Mouse (Mus musculus): ENCODE results near the gene Cercam. TPM values are rescaled to one million over a fixed set of nuclear protein-coding genes. Genes with fewer than 3 reads are reported as not detected.
A peak's percentile ranks its signal among the peaks of the same experiment; 100 is the strongest.

Gene Cercam
- total RNA-seq, 2 experiments from 2014 or later: 5.9 to 8.6 TPM

DNA sequence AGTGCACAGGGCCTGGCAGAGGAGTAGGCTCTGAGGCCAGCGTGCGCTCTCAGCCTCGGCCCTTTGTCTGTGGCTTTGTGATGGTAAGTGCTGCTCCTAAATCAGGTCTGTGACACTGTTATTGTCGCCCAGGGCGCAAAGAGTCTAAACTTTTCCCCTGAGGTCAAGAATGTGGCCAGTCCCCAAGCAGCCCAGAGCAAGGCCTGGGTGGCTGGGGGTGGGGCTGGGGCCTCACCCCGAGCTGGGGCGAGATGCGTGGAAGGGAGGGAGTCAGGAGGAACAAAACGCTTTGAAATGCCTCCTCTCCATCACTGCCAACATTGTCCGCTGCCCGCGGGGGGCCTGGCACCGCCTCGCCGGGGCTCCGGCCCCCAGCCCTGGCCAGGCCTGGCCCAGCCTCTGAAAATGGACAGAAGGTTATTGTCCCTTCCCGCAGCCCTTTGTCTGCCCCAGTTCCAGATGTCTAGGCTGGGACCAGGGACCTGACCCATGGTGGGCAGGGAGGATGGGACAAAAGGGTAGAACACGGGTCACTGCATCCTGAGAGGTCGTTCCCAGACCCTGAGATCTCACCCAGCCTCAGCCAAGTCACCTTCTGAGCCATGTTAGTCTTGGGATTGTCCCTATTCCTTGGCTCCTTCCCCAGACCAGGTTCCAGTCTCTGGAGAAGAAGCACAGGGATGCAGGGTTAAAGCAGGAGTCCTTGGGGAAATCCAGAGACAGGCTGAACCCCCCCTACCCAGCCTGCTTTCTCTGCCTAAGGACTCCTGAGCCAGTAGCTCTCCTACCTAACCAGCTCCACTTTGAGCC is 12.3 kb upstream of the Cercam start:
- TF ChIP-seq CTCF (IDR thresholded peaks at IDR 0.05): no peak
- peak overlapping the region; percentile 74 for H3K27ac ChIP-seq
- intact Hi-C loops (cut with DNase I): no loop called here
- DNase-seq (ENCODE audit: extremely low spot score in 1 of 2, low spot score in 2 of 2): peak in 1 of 2 experiments; percentile 42
- no peak overlapping the region for H3K4me3 ChIP-seq

GRCm38 (mm10) chr2:29857341-29857740 is 11.6 kb upstream of the Cercam start:
- no peak for DNase-seq (ENCODE audit: extremely low spot score in 1 of 2, low spot score in 2 of 2)
- intact Hi-C loops (cut with DNase I): no loop called here
- TF ChIP-seq CTCF (IDR thresholded peaks at IDR 0.05): no peak; the same call in 1 of the 2 replicates

DNA sequence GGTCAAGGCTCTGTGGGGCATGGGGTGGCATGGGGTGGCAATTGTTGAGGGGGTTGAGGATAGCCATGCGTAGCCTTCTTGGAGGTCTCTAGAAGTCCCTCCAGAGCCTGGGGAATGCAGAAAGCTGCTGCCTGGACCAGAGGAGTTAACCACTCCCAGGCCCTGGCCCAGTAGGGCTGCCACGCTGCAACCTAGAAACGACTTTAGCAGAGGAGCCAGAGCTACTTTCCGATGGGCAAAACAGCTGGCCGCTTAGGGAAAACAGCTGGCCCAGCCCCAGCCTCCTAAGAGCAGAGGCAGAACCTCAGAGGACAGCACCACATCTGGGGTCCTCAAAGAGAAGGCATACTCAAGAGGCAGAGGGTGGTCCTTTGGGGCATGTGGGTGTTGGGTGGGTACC is 11.0 kb upstream of the Cercam start:
- DNase-seq (ENCODE audit: extremely low spot score in 1 of 2, low spot score in 2 of 2): no peak
- no peak for TF ChIP-seq CTCF (IDR thresholded peaks at IDR 0.05)
- H3K4me3 ChIP-seq: no peak overlapping the region
- intact Hi-C loops (cut with DNase I): no loop called here
- H3K27ac ChIP-seq: peak overlapping the region; percentile 74; the same call in 1 of the 2 replicates

More at GRCm38 (mm10) chr2:29857341-29857740, 11.6 kb upstream of the Cercam start:
- peak overlapping the region; percentile 74; the same call in 1 of the 2 replicates for H3K27ac ChIP-seq
- no peak overlapping the region for H3K4me3 ChIP-seq

- intact Hi-C loops (cut with DNase I): loop anchor here (1.0 kb wide), 1 partner anchor 42 kb away; no protein-coding TSS in a partner anchor
- peak; percentile 83 for TF ChIP-seq CTCF (IDR thresholded peaks at IDR 0.05)
- H3K27ac ChIP-seq: peak overlapping the region; percentile 25; the same call in 1 of the 2 replicates
- DNase-seq (ENCODE audit: extremely low spot score in 1 of 2, low spot score in 2 of 2): no peak
- H3K4me3 ChIP-seq: no peak overlapping the region
These were observed 10.1 kb upstream of the Cercam start for GRCm38 (mm10) chr2:29858748-29859473.

DNA sequence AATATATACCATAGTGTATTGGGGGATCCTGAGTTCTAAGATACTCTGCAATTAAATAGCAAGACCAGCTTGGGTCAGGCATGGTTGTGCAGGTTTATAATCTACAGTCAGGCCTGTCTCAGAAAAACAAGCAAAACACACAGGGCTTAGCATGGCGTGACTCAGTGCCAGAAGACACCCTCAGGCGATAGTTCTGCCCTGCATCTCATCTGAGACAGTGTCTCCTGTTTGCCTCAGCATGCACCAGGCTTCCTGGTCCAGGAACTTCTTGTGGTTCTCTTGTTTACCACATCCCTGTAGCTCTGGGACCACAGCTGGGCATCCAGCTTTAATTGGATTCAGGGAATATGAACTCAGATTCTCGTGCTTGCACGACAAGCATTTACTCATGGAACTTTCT is 3.8 kb upstream of the Cercam start:
- Histone ChIP-seq H3K4me3 (no peak overlapping the region), H3K27ac (no peak overlapping the region)
- intact Hi-C loops (cut with DNase I): no loop called here
- TF ChIP-seq CTCF (IDR thresholded peaks at IDR 0.05): no peak
- no peak for DNase-seq (ENCODE audit: extremely low spot score in 1 of 2, low spot score in 2 of 2)

DNA sequence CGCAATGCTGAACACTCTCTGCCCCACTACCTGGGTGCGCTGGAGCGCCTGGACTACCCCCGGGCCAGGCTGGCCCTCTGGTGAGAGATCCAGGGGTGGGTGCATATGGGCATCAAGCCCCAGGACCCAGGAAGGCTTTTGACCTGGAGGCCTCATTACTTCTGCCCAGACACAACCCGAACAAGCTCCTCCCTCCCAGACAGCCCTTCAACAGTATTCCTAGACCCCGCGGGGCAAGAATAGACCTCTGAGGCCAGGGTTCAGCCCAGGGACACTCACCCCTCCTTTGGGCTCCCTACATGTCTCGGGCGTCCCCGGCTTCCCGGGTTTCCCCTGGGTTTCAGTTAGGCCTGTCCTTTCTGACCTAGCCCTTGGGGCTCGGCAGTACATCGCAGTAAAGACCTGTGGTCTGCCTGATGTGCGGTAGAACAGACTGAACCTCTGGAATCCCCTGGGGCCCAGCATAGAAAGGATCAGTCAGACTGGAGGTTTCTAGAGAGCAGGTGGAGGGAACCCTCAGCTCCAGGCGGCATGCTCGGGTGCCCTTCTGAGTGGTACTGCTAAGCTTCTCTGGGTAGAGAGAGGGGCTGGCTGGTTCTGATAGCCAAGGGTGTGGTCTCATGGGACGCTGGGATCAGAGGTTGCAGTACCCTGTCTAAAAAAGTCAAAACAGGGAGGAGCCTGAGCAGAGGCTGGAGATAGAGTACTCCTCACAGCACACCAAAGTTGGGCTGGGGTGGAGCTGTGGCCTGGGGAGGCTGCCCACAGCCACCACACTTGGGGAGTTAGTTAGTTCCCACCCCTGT is 885 bp downstream of the Cercam start:
- intact Hi-C loops (cut with DNase I): loop anchor here (1.0 kb wide), 1 partner anchor 19 kb away; the partner anchor contains the start of gene Odf2
- no peak for TF ChIP-seq CTCF (IDR thresholded peaks at IDR 0.05)
- Histone ChIP-seq H3K27ac (no peak overlapping the region; the same call in 1 of the 2 replicates), H3K4me3 (peak overlapping the region; percentile 61)
- DNase-seq (ENCODE audit: extremely low spot score in 1 of 2, low spot score in 2 of 2): no peak

DNA sequence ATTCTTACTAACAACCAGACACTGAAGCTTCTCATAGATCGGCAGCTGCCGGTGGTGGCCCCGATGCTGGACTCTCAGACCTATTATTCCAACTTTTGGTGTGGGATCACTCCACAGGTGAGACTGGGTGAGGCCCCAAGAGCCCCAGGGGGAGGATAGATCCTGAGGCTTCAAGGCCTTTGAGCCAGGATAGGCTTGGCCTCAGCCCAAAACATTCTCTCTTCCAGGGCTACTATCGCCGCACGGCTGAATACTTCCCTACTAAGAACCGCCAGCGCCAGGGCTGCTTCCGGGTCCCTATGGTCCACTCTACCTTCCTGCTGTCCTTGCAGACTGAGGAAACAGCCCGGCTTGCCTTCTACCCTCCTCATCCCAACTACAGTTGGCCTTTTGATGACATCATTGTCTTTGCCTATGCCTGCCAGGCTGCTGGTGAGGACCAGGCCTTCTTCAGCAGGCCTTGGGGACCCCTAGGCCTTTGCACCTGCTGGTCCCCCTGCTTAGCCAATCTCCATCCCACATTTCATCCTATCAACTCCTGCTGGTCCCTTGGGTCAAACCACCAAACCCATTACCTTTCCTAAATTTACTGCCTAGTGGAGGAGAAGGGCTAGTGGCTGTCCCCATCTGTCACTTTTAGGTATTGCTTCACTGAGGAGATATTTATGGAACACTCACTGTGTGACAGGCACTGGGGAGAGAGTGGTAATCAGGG is 3.8 kb downstream of the Cercam start:
- DNase-seq (ENCODE audit: extremely low spot score in 1 of 2, low spot score in 2 of 2): no peak
- no peak for TF ChIP-seq CTCF (IDR thresholded peaks at IDR 0.05)
- H3K4me3 ChIP-seq: no peak overlapping the region
- intact Hi-C loops (cut with DNase I): no loop called here
- H3K27ac ChIP-seq: no peak overlapping the region

DNA sequence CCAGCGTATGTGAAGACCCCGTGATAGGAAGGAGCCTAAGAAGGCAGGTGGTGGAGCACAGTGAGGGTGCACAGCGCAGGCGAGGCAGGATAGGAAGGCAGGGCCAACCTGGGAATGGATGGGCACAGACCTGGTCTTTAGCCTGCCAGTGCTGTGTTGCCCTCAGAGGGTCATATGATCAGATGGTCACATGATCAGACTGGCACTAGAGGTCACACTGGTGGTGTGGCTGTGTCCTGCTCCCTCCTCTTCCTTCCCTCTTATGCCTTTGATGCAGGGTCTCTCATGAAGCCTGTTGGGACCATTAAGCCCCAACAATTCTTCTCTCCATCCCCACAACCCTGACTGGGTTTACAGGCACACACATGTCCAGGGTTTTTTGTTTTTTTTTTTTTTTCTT is 4.8 kb downstream of the Cercam start:
- Histone ChIP-seq H3K4me3 (no peak overlapping the region), H3K27ac (no peak overlapping the region)
- intact Hi-C loops (cut with DNase I): no loop called here
- DNase-seq (ENCODE audit: extremely low spot score in 1 of 2, low spot score in 2 of 2): no peak
- no peak for TF ChIP-seq CTCF (IDR thresholded peaks at IDR 0.05)

DNA sequence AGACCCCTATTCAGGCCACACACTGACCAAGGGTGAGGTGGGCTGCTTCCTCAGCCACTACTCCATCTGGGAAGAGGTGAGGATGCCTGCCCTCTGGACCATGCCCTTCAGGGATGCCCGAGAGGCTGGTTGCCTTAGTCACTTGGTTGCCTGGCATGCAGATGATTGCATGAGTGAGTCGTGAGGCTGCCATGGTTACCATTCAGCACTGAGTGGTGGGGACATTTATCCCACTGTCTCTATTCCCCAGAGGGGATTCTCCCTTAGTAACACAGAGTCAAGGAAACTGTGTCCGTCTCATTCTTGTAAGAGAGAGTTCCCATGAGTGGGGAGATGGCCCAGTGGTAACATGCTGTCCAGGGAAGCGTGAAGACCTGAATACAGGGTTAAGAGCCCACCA is 9.1 kb downstream of the Cercam start:
- Histone ChIP-seq H3K27ac (no peak overlapping the region), H3K4me3 (no peak overlapping the region)
- intact Hi-C loops (cut with DNase I): no loop called here
- TF ChIP-seq CTCF (IDR thresholded peaks at IDR 0.05): no peak
- DNase-seq (ENCODE audit: extremely low spot score in 1 of 2, low spot score in 2 of 2): no peak

DNA sequence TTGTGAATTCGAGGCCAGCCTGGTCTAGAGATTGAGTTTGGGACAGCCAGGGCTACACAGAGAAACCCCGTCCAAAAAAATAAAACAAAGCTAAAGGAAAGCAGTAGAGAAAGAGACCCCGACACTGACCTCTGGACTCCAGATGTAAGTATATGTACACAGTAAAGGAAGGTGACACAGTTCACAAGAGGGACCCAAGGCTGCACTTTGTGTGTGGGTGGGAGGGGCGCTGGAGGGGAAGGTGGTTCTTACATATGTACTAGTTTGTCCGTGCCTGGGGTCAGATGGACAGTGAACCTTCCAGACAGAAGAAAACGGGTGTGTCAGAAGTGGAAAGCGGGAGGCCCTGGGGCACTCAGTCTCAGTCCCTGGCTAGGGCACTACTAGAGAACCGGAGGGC is 10.2 kb downstream of the Cercam start:
- intact Hi-C loops (cut with DNase I): no loop called here

More for the DNA sequence above, 10.2 kb downstream of the Cercam start:
- TF ChIP-seq CTCF (IDR thresholded peaks at IDR 0.05): no peak
- Histone ChIP-seq H3K4me3 (no peak overlapping the region), H3K27ac (no peak overlapping the region)
- DNase-seq (ENCODE audit: extremely low spot score in 1 of 2, low spot score in 2 of 2): no peak

Measured in left cerebral cortex, adult 2 months (tissue).